ENCODE assay signal across 25 mouse cellular contexts in genomic region chr11:105474746-105475145, GRCm38 (mm10). TPM values are rescaled to one million over a fixed set of nuclear protein-coding genes. Genes with fewer than 3 reads are reported as not detected.
DNase-seq lines count a peak whose midpoint lies in the region; ATAC-seq lines count a peak whose summit lies in the region.
"Had no signal": no experiment of that assay in that cellular context is flagged by ENCODE, and none has a peak within 500 bp of the region (broad histone marks: within the 10 kb centered on the region; RNA-seq: fewer than 3 reads in every experiment).

No protein-coding gene starts in this region.

- no peaks in the 10 kb centered on the region for H3K27me3 ChIP-seq in heart, embryonic 16.5 days (ENCODE audit: control insufficient read depth, insufficient read depth, low read length)
- no peaks in the 10 kb centered on the region for H3K27me3 ChIP-seq in midbrain, embryonic 10.5 days (ENCODE audit: low read depth, poor library complexity, severe bottlenecking)
- no peaks in the 10 kb centered on the region for H3K27me3 ChIP-seq in midbrain, embryonic 15.5 days (replicated peaks)
- H3K27me3 ChIP-seq: embryonic facial prominence, embryonic 13.5 days; neural tube, embryonic 13.5 days had no signal

- no peaks in the 10 kb centered on the region for H3K36me3 ChIP-seq in heart, embryonic 16.5 days (ENCODE audit: control insufficient read depth, insufficient read depth)
- H3K36me3 ChIP-seq in midbrain, embryonic 10.5 days: no peaks in the 10 kb centered on the region
- H3K36me3 ChIP-seq in midbrain, embryonic 15.5 days (replicated peaks): no peaks in the 10 kb centered on the region
- H3K36me3 ChIP-seq: embryonic facial prominence, embryonic 13.5 days; forebrain, embryonic 12.5 days; neural tube, embryonic 13.5 days had no signal

- H3K27ac ChIP-seq in heart, embryonic 16.5 days (ENCODE audit: low read length): 0 out of 2 replicates have a peak overlapping the region, but pooled peaks have one; percentile 24
- peak overlapping the region; percentile 42; the same call in 1 of the 2 replicates for H3K27ac ChIP-seq in midbrain, embryonic 10.5 days (replicated peaks)
- H3K27ac ChIP-seq in midbrain, embryonic 15.5 days: no peak overlapping the region
- H3K27ac ChIP-seq: embryonic facial prominence, embryonic 13.5 days; forebrain, embryonic 12.5 days; gastrocnemius, adult 2 months; neural tube, embryonic 13.5 days had no signal

- peaks cover 17% of the 10 kb centered on the region for H3K4me1 ChIP-seq in heart, embryonic 16.5 days (ENCODE audit: control insufficient read depth, insufficient read depth, low read length)
- peaks cover 30% of the 10 kb centered on the region for H3K4me1 ChIP-seq in midbrain, embryonic 10.5 days
- peaks cover 15% of the 10 kb centered on the region for H3K4me1 ChIP-seq in midbrain, embryonic 15.5 days
- H3K4me1 ChIP-seq: embryonic facial prominence, embryonic 13.5 days had no signal

- no peak overlapping the region for H3K9ac ChIP-seq in heart, embryonic 16.5 days (ENCODE audit: low read length)
- no peak overlapping the region for H3K9ac ChIP-seq in midbrain, embryonic 15.5 days
- H3K9ac ChIP-seq: embryonic facial prominence, embryonic 13.5 days; forebrain, embryonic 12.5 days; neural tube, embryonic 13.5 days had no signal

- WGBS in heart, embryonic 16.5 days: 64% methylated on average over 2 of the region's 2 CpGs
- WGBS in midbrain, embryonic 10.5 days: 54% methylated on average over 2 of the region's 2 CpGs
- WGBS in midbrain, embryonic 15.5 days: 57% methylated on average over 2 of the region's 2 CpGs

- no peaks in the 10 kb centered on the region for H3K9me3 ChIP-seq in heart, embryonic 16.5 days (replicated peaks; ENCODE audit: control insufficient read depth, low read length)
- H3K9me3 ChIP-seq in midbrain, embryonic 10.5 days (replicated peaks): no peaks in the 10 kb centered on the region
- no peaks in the 10 kb centered on the region for H3K9me3 ChIP-seq in midbrain, embryonic 15.5 days
- H3K9me3 ChIP-seq: embryonic facial prominence, embryonic 13.5 days; forebrain, embryonic 12.5 days; neural tube, embryonic 13.5 days had no signal

- no peak overlapping the region for H3K4me2 ChIP-seq in heart, embryonic 16.5 days (ENCODE audit: low read depth, low read length)
- H3K4me2 ChIP-seq in midbrain, embryonic 15.5 days: no peak overlapping the region
- H3K4me2 ChIP-seq: embryonic facial prominence, embryonic 13.5 days; forebrain, embryonic 12.5 days; neural tube, embryonic 13.5 days had no signal

- intact Hi-C loops in heart, postnatal 10 days (cut with DNase I): no loop called here
- intact Hi-C loops in left cerebral cortex, postnatal 14 days (cut with DNase I): no loop called here

- peak; percentile 90 for DNase-seq in heart, adult 11 months
- DNase-seq in heart, postnatal 10 days: no peak
- DNase-seq in heart, adult 8-10 months (ENCODE audit: low spot score): no peak
- DNase-seq in midbrain, embryonic 10.5 days (ENCODE audit: low spot score): no peak
- DNase-seq in left cerebral cortex, postnatal 14 days (ENCODE audit: low spot score in 2 of 2): no peak
- DNase-seq: adrenal gland, postnatal 36 days; gastrocnemius, adult 2 months; heart, postnatal 14 days; kidney, postnatal 25 days had no signal

- no peak for ATAC-seq in heart, embryonic 16.5 days (replicated peaks; ENCODE audit: extremely low read depth, insufficient read depth, low FRiP score)
- ATAC-seq in midbrain, embryonic 15.5 days (replicated peaks): no peak
- ATAC-seq: intestine, postnatal 0 days had no signal

- no peak overlapping the region for H3K4me3 ChIP-seq in heart, embryonic 16.5 days (ENCODE audit: low read length)
- no peak overlapping the region for H3K4me3 ChIP-seq in midbrain, embryonic 10.5 days
- no peak overlapping the region for H3K4me3 ChIP-seq in midbrain, embryonic 15.5 days
- H3K4me3 ChIP-seq: embryonic facial prominence, embryonic 13.5 days; erythroblast, embryonic 14.5 days; forebrain, embryonic 12.5 days; gastrocnemius, adult 2 months; layer of hippocampus, adult 2 months; neural tube, embryonic 13.5 days had no signal

RNA-seq across cellular contexts. Expression of gene March10, which starts 18.2 kb away (rescaled TPM):
- not detected for total RNA-seq in heart, postnatal 10 days (2021)
- polyA plus RNA-seq in heart, embryonic 16.5 days (2015; fragmentation: Nextera tagmentation; extraction: Ambion mirVana): 0.18 and 0.32 TPM in 2 replicates
- total RNA-seq in heart, adult 8-10 months (2022): not detected
- polyA plus RNA-seq in midbrain, embryonic 10.5 days (2016; fragmentation: Nextera tagmentation; extraction: Ambion mirVana): 0.41 TPM in 1 of 2 replicates, not detected in the other
- 0.34 and 0.58 TPM in 2 replicates for polyA plus RNA-seq in midbrain, embryonic 15.5 days (2015; fragmentation: Nextera tagmentation; extraction: Ambion mirVana)
- 1 to 10 TPM; 1.4 to 1.6 TPM for total RNA-seq in left cerebral cortex, postnatal 14 days (2021)
- total RNA-seq: adrenal gland, adult 18-20 months; adrenal gland, postnatal 36 days; gastrocnemius, adult 2 months; gastrocnemius, postnatal 4 days; heart, postnatal 14 days; liver, adult 2 months had no signal
- polyA plus RNA-seq: embryonic facial prominence, embryonic 13.5 days; erythroblast, embryonic 14.5 days; forebrain, embryonic 12.5 days; intestine, postnatal 0 days; kidney, embryonic 14.5 days; limb, embryonic 11.5 days; liver, adult 2 months; liver, embryonic 16.5 days; neural tube, embryonic 13.5 days; spleen, adult 2 months; urinary bladder, adult 2 months had no signal
